Comparison of ENCODE assay signal across 12 mouse cellular contexts in genomic region chr3:137958352-137958751, GRCm38 (mm10).
"Had no signal": no experiment of that assay in that cellular context is flagged by ENCODE, and none has a peak within 500 bp of the region (broad histone marks: within the 10 kb centered on the region; RNA-seq: fewer than 3 reads in every experiment).

No protein-coding gene starts in this region.

- H3K4me3 ChIP-seq: kidney, embryonic 15.5 days; limb, embryonic 13.5 days; midbrain, embryonic 12.5 days; neural tube, embryonic 13.5 days had no signal

- ATAC-seq: midbrain, embryonic 16.5 days had no signal

- DNase-seq: kidney, adult 2 months; kidney, postnatal 14 days; left cerebral cortex, postnatal 4 days; lung, adult 18-20 months; thymus, adult 2 months; thymus, postnatal 25 days had no signal

- H3K4me2 ChIP-seq: kidney, embryonic 15.5 days; limb, embryonic 13.5 days; midbrain, embryonic 12.5 days; neural tube, embryonic 13.5 days had no signal

- H3K27me3 ChIP-seq: kidney, embryonic 15.5 days; limb, embryonic 13.5 days; midbrain, embryonic 12.5 days; neural tube, embryonic 13.5 days had no signal

- H3K9ac ChIP-seq: kidney, embryonic 15.5 days; limb, embryonic 13.5 days; midbrain, embryonic 12.5 days; neural tube, embryonic 13.5 days had no signal

- H3K36me3 ChIP-seq: kidney, embryonic 15.5 days; limb, embryonic 13.5 days; midbrain, embryonic 12.5 days; neural tube, embryonic 13.5 days had no signal

- H3K27ac ChIP-seq: kidney, embryonic 15.5 days; limb, embryonic 13.5 days; midbrain, embryonic 12.5 days; neural tube, embryonic 13.5 days; stomach, postnatal 0 days had no signal

- H3K9me3 ChIP-seq: kidney, embryonic 15.5 days; limb, embryonic 13.5 days; midbrain, embryonic 12.5 days; neural tube, embryonic 13.5 days had no signal
